Mouse (Mus musculus) hindbrain, embryonic 12.5 days (tissue): ENCODE data around the gene Olfr374. TPM values are rescaled to one million over a fixed set of nuclear protein-coding genes. Genes with fewer than 3 reads are reported as not detected.
"Not testable (repeated sequence)": the region's sequence is repeated elsewhere in the genome, so short reads cannot be mapped to it uniquely, and the experiment has no call there.

ENCODE experiments used
- ATAC-seq: fragments of 200-750 bp; cut with Nextera tagmentation; 2 replicates; pipeline ENCODE4 v1.8.0; 2017; ENCODE audit warnings: moderate TSS enrichment; ENCODE audit not compliant: low FRiP score
- H3K27ac ChIP-seq: fragments of 300-500 bp; sonication (generic); 2 replicates; pipeline ENCODE4 v1.5.1; 2016; ENCODE audit warnings: mild to moderate bottlenecking
- H3K27me3 ChIP-seq: fragments of 300-500 bp; sonication (generic); 2 replicates; pipeline ENCODE4 v1.6.1; 2016; ENCODE audit warnings: mild to moderate bottlenecking
- H3K36me3 ChIP-seq: fragments of 300-500 bp; sonication (generic); 2 replicates; pipeline ENCODE4 v1.6.1; 2016; ENCODE audit warnings: mild to moderate bottlenecking
- H3K4me1 ChIP-seq: fragments of 300-500 bp; sonication (generic); 2 replicates; pipeline ENCODE4 v1.6.1; 2016
- H3K4me2 ChIP-seq: fragments of 300-500 bp; sonication (generic); replicated peaks from 2 replicates; pipeline ENCODE4 v1.6.1; 2016; ENCODE audit warnings: mild to moderate bottlenecking
- H3K4me3 ChIP-seq: fragments of 300-500 bp; sonication (generic); 2 replicates; pipeline ENCODE4 v1.5.1; 2016; ENCODE audit warnings: mild to moderate bottlenecking
- H3K9ac ChIP-seq: fragments of 300-500 bp; sonication (generic); 2 replicates; pipeline ENCODE4 v1.6.1; 2016; ENCODE audit warnings: mild to moderate bottlenecking, moderate library complexity
- H3K9me3 ChIP-seq: fragments of 300-500 bp; sonication (generic); replicated peaks from 2 replicates; pipeline ENCODE4 v1.6.1; 2016; ENCODE audit warnings: mild to moderate bottlenecking
- WGBS: fragments of 180-500 bp; shearing (Covaris S2); methylation state at CpG from one replicate; pipeline ENCODE4 v1.1.7; 2016; 5-methylcytosine and 5-hydroxymethylcytosine counted together
- polyA plus RNA-seq: library from polyadenylated mRNA; unstranded; fragments of >200 nt; fragmentation: Nextera tagmentation; extraction: Ambion mirVana; gene quantifications from 2 replicates; pipeline ENCODE4 v1.2.1, GENCODE M21; 2016

The Olfr374 gene
- not detected in 2 replicates for polyA plus RNA-seq

GRCm38 (mm10) chr8:72106740-72107139, at the start of gene Olfr374:
Olfr374 (plus strand) TSS chr8:72107040.
- peaks cover 7% of the 10 kb centered on the region for H3K9me3 ChIP-seq
- WGBS = 95% methylated on average over 3 of the region's 3 CpGs
- no peak within 1 kb of the TSS for H3K4me2 ChIP-seq
- H3K4me1 ChIP-seq = no peaks in the 10 kb centered on the region
- no peak for ATAC-seq
- no peak within 1 kb of the TSS for H3K4me3 ChIP-seq
- no peak within 1 kb of the TSS for H3K27ac ChIP-seq
- no peaks in the 10 kb centered on the region for H3K27me3 ChIP-seq
- H3K36me3 ChIP-seq = no peaks in the 10 kb centered on the region
- no peak within 1 kb of the TSS for H3K9ac ChIP-seq

- H3K4me3 ChIP-seq, H3K27me3 ChIP-seq, ATAC-seq, H3K9ac ChIP-seq, H3K9me3 ChIP-seq, H3K27ac ChIP-seq, H3K36me3 ChIP-seq, H3K4me1 ChIP-seq, H3K4me2 ChIP-seq: not testable (repeated sequence)
- 84% methylated on average over 3 of the region's 4 CpGs for WGBS
Measured at GRCm38 (mm10) chr8:72057643-72058042, 49.2 kb upstream of the Olfr374 start.

- not testable (repeated sequence) for H3K9ac ChIP-seq, H3K4me3 ChIP-seq, H3K27ac ChIP-seq, H3K9me3 ChIP-seq, H3K4me2 ChIP-seq, H3K36me3 ChIP-seq, ATAC-seq, H3K27me3 ChIP-seq, H3K4me1 ChIP-seq
- 86% methylated on average over 1 of the region's 1 CpGs for WGBS
Measured at GRCm38 (mm10) chr8:72066819-72067399, 39.9 kb upstream of the Olfr374 start.

- H3K4me1 ChIP-seq, H3K36me3 ChIP-seq, ATAC-seq, H3K4me2 ChIP-seq, H3K27ac ChIP-seq, H3K9ac ChIP-seq, H3K27me3 ChIP-seq, H3K9me3 ChIP-seq, H3K4me3 ChIP-seq: not testable (repeated sequence)
Measured at GRCm38 (mm10) chr8:72082877-72083276, 24.0 kb upstream of the Olfr374 start, which contains the start of gene Olfr373. Olfr373 (plus strand) TSS chr8:72083177.

GRCm38 (mm10) chr8:72084744-72085143, 22.1 kb upstream of the Olfr374 start:
- no peak for ATAC-seq
- H3K36me3 ChIP-seq = no peaks in the 10 kb centered on the region
- WGBS = 78% methylated on average over 5 of the region's 5 CpGs

GRCm38 (mm10) chr8:72087611-72088010, 19.2 kb upstream of the Olfr374 start:
- WGBS = 82% methylated on average over 3 of the region's 3 CpGs
- ATAC-seq, H3K36me3 ChIP-seq, H3K9me3 ChIP-seq, H3K27me3 ChIP-seq, H3K4me3 ChIP-seq, H3K27ac ChIP-seq, H3K9ac ChIP-seq, H3K4me2 ChIP-seq, H3K4me1 ChIP-seq: not testable (repeated sequence)

More at GRCm38 (mm10) chr8:72084744-72085143, 22.1 kb upstream of the Olfr374 start:
- Histone ChIP-seq H3K27ac (no peak overlapping the region), H3K4me1 (no peaks in the 10 kb centered on the region), H3K4me3 (no peak overlapping the region), H3K4me2 (no peak overlapping the region), H3K9ac (no peak overlapping the region), H3K9me3 (no peaks in the 10 kb centered on the region), H3K27me3 (no peaks in the 10 kb centered on the region)

- H3K4me3 ChIP-seq, H3K27ac ChIP-seq, H3K4me1 ChIP-seq, H3K9ac ChIP-seq, H3K4me2 ChIP-seq, H3K9me3 ChIP-seq, H3K36me3 ChIP-seq, H3K27me3 ChIP-seq, ATAC-seq: not testable (repeated sequence)
Measured at GRCm38 (mm10) chr8:72096721-72097120, 10.1 kb upstream of the Olfr374 start.

GRCm38 (mm10) chr8:72099377-72100103, 7.3 kb upstream of the Olfr374 start:
- not testable (repeated sequence) for H3K27me3 ChIP-seq, H3K36me3 ChIP-seq, H3K9ac ChIP-seq, H3K4me2 ChIP-seq, ATAC-seq, H3K27ac ChIP-seq, H3K4me3 ChIP-seq, H3K4me1 ChIP-seq, H3K9me3 ChIP-seq
- WGBS = 62% methylated on average over 6 of the region's 7 CpGs

GRCm38 (mm10) chr8:72105165-72105564, 1.7 kb upstream of the Olfr374 start:
- Histone ChIP-seq H3K36me3 (no peaks in the 10 kb centered on the region), H3K9ac (no peak overlapping the region), H3K4me2 (no peak overlapping the region), H3K27ac (no peak overlapping the region), H3K9me3 (peaks cover 7% of the 10 kb centered on the region), H3K27me3 (no peaks in the 10 kb centered on the region), H3K4me3 (no peak overlapping the region), H3K4me1 (no peaks in the 10 kb centered on the region)
- no peak for ATAC-seq
- 26% methylated on average over 4 of the region's 4 CpGs for WGBS

- Histone ChIP-seq H3K27ac (no peak overlapping the region), H3K4me1 (no peaks in the 10 kb centered on the region), H3K9ac (no peak overlapping the region), H3K9me3 (no peaks in the 10 kb centered on the region), H3K36me3 (no peaks in the 10 kb centered on the region), H3K4me3 (no peak overlapping the region), H3K4me2 (no peak overlapping the region), H3K27me3 (no peaks in the 10 kb centered on the region)
- ATAC-seq = no peak
- WGBS = 74% methylated on average over 6 of the region's 6 CpGs
Measured at GRCm38 (mm10) chr8:72110876-72111275, 4.0 kb downstream of the Olfr374 start.

GRCm38 (mm10) chr8:72112486-72112885, 5.6 kb downstream of the Olfr374 start:
- H3K36me3 ChIP-seq = no peaks in the 10 kb centered on the region
- no peak for ATAC-seq
- H3K9ac ChIP-seq = no peak overlapping the region
- no peaks in the 10 kb centered on the region for H3K27me3 ChIP-seq
- H3K9me3 ChIP-seq = no peaks in the 10 kb centered on the region
- no peaks in the 10 kb centered on the region for H3K4me1 ChIP-seq
- no peak overlapping the region for H3K4me2 ChIP-seq
- H3K27ac ChIP-seq = no peak overlapping the region
- WGBS = 78% methylated on average over 3 of the region's 3 CpGs
- no peak overlapping the region for H3K4me3 ChIP-seq

GRCm38 (mm10) chr8:72115202-72115601, 8.4 kb downstream of the Olfr374 start:
- Histone ChIP-seq H3K9ac (no peak overlapping the region), H3K27ac (no peak overlapping the region), H3K4me2 (no peak overlapping the region), H3K27me3 (no peaks in the 10 kb centered on the region), H3K4me1 (no peaks in the 10 kb centered on the region), H3K4me3 (no peak overlapping the region), H3K36me3 (no peaks in the 10 kb centered on the region), H3K9me3 (no peaks in the 10 kb centered on the region)
- 90% methylated on average over 2 of the region's 2 CpGs for WGBS
- ATAC-seq = no peak

GRCm38 (mm10) chr8:72118616-72119015, 11.8 kb downstream of the Olfr374 start:
- H3K27ac ChIP-seq = no peak overlapping the region
- 47% methylated on average over 4 of the region's 4 CpGs for WGBS
- no peak overlapping the region for H3K9ac ChIP-seq
- H3K4me2 ChIP-seq = no peak overlapping the region
- no peaks in the 10 kb centered on the region for H3K27me3 ChIP-seq
- H3K36me3 ChIP-seq = no peaks in the 10 kb centered on the region
- no peak overlapping the region for H3K4me3 ChIP-seq
- H3K4me1 ChIP-seq = no peaks in the 10 kb centered on the region
- no peaks in the 10 kb centered on the region for H3K9me3 ChIP-seq
- ATAC-seq = no peak
